Mouse (Mus musculus) megakaryocyte, embryonic 14.5 days (primary cell): ENCODE results near the gene Idh3a.

Source experiments
- FLI1 ChIP-seq: IDR thresholded peaks from 2 replicates; pipeline ENCODE4 v1.6.1; 2012; ENCODE audit warnings: low read length, inconsistent platforms, mixed read lengths
- GATA1 ChIP-seq: IDR thresholded peaks from 3 replicates; pipeline ENCODE4 v1.6.1; 2012; ENCODE audit warnings: mixed read lengths, low read length, inconsistent platforms, borderline replicate concordance

DNA sequence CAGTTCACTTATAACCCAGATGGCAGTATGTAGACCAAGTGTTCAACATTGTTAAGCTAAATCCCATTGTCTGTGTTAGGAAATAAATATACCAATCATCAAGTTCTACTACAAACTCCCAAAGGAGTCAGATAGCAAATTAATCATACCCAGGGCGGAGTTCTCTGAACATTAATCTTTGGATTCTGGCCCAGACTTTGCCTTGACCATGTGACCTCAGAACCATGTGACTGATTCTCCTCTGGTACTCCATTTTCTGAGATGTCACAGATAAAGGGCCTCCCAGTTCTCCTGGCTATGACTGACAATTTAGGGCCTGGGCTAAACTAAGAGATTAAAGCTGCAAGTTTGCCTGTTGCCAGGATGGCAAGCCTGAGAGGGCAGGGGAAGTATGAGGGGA is 63.2 kb downstream of the Idh3a start:
- TF ChIP-seq GATA1 (no peak), FLI1 (no peak)
